ENCODE assay signal across 8 mouse cellular contexts in genomic region chr17:26562292-26562691, GRCm38 (mm10). TPM values are rescaled to one million over a fixed set of nuclear protein-coding genes. Genes with fewer than 3 reads are reported as not detected.
DNase-seq lines count a peak whose midpoint lies in the region; ATAC-seq and TF ChIP-seq lines count a peak whose summit lies in the region.

No protein-coding gene starts in this region.

- TF ChIP-seq POLR2A in thymus, adult 2 months (IDR thresholded peaks at IDR 0.05; ENCODE audit: control insufficient read depth, extremely low read depth, insufficient read depth, low read length, poor library complexity) = no peak

- peak overlapping the region; percentile 79 for H3K9ac ChIP-seq in liver, embryonic 13.5 days

- peaks cover 22% of the 10 kb centered on the region for H3K4me1 ChIP-seq in thymus, adult 2 months (replicated peaks; ENCODE audit: control insufficient read depth, insufficient read depth, low read length)
- peaks cover 63% of the 10 kb centered on the region for H3K4me1 ChIP-seq in liver, embryonic 13.5 days (replicated peaks)

- no peak for TF ChIP-seq CTCF in thymus, adult 2 months (IDR thresholded peaks at IDR 0.05; ENCODE audit: borderline replicate concordance, control insufficient read depth, extremely low read depth, insufficient read depth, low read length, poor library complexity)

- H3K27ac ChIP-seq in thymus, adult 2 months (ENCODE audit: control insufficient read depth, insufficient read depth, low read length) = peak overlapping the region; percentile 7; the same call in 1 of the 2 replicates
- H3K27ac ChIP-seq in liver, embryonic 13.5 days = peak overlapping the region; percentile 39; the same call in 1 of the 2 replicates

- DNase-seq in frontal cortex, adult 2 months (ENCODE audit: extremely low spot score in 1 of 2, low spot score in 1 of 2) = no peak
- no peak for DNase-seq in thymus, adult 2 months
- no peak for DNase-seq in thymus, postnatal 25 days
- no peak for DNase-seq in liver, embryonic 13.5 days
- no peak for DNase-seq in layer of hippocampus, postnatal 36 days
- no peak for DNase-seq in thymus, postnatal 36 days
- DNase-seq in left cerebral cortex, adult 9 months (ENCODE audit: low spot score in 2 of 2) = no peak

- H3K9me3 ChIP-seq in liver, embryonic 13.5 days (replicated peaks) = 0 out of 2 replicates have a peak, but pooled peaks cover 3% of the 10 kb centered on the region

- H3K27me3 ChIP-seq in thymus, adult 2 months (ENCODE audit: control insufficient read depth, insufficient read depth, low read length) = no peaks in the 10 kb centered on the region
- H3K27me3 ChIP-seq in liver, embryonic 13.5 days = no peaks in the 10 kb centered on the region

- H3K36me3 ChIP-seq in thymus, adult 2 months (ENCODE audit: control insufficient read depth, insufficient read depth, low read length) = no peaks in the 10 kb centered on the region
- H3K36me3 ChIP-seq in liver, embryonic 13.5 days = peaks cover 25% of the 10 kb centered on the region

- 68% methylated on average over 4 of the region's 4 CpGs for WGBS in thymus, adult 2 months
- 67% methylated on average over 4 of the region's 4 CpGs for WGBS in liver, embryonic 13.5 days (ENCODE audit: insufficient replicate concordance)

- H3K4me2 ChIP-seq in liver, embryonic 13.5 days = peak overlapping the region; percentile 92

- 0 out of 2 replicates have a peak, but pooled peaks have one; percentile 25 for ATAC-seq in frontal cortex, adult (ENCODE audit: low TSS enrichment)
- ATAC-seq in liver, embryonic 13.5 days (ENCODE audit: low read depth) = no peak

- H3K4me3 ChIP-seq in thymus, adult 2 months (ENCODE audit: control insufficient read depth, insufficient read depth, low read length) = peak overlapping the region; percentile 62
- peak overlapping the region; percentile 70 for H3K4me3 ChIP-seq in liver, embryonic 13.5 days (replicated peaks)

RNA-seq across cellular contexts. Expression of gene Dusp1, which starts 0.4 kb away (rescaled TPM):
- 40.9 and 60.5 TPM in 2 replicates for polyA plus RNA-seq in frontal cortex, adult 2 months (2012; rRNA removed)
- 53.8 and 59.3 TPM in 2 replicates for polyA plus RNA-seq in thymus, adult 2 months (2012; rRNA removed)
- polyA plus RNA-seq in liver, embryonic 13.5 days (2015; fragmentation: Nextera tagmentation; extraction: Ambion mirVana) = 22.2 and 27.8 TPM in 2 replicates
- 10 to 100 TPM; 17.1 to 19.3 TPM for total RNA-seq in layer of hippocampus, postnatal 36 days (2021)

RNA-seq across cellular contexts. Expression of gene Ergic1, which starts 1.0 kb away (rescaled TPM):
- polyA plus RNA-seq in frontal cortex, adult 2 months (2012; rRNA removed) = 123 and 134 TPM in 2 replicates
- polyA plus RNA-seq in thymus, adult 2 months (2012; rRNA removed) = 80.2 and 86.3 TPM in 2 replicates
- 35.2 and 37.0 TPM in 2 replicates for polyA plus RNA-seq in liver, embryonic 13.5 days (2015; fragmentation: Nextera tagmentation; extraction: Ambion mirVana)
- 100 to 1,000 TPM; 115 to 119 TPM for total RNA-seq in layer of hippocampus, postnatal 36 days (2021)
